Mouse (Mus musculus): Measurements from ENCODE around the gene Stk32b.

DNA sequence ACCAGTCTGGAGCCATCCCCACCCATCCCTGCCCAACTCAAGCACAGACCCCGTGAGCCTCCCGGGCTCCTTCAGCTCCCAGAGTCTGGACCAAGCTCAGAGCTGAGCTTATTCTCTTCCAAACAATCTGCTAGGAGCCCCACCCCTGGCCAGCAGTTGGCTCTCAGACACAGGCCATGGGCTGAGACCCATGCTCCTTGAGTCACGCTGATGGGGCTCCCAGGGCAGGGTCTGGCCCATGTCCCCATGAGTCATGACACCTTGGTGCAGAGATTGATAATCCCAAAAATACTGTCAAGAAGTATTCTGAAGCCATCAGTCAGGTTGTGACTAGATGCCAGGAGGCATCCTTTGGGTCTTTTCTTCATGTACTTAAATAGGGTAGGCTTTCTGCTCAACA lies 45.1 kb upstream of the Stk32b start:
- TF ChIP-seq GATA1 (IDR thresholded peaks at IDR 0.05; ENCODE audit: borderline replicate concordance, low read length) (no peak), FLI1 (IDR thresholded peaks at IDR 0.05; ENCODE audit: low read length) (no peak)
